Mouse (Mus musculus) CH12.LX (cell line): ENCODE measurements around the gene Il22ra1. TPM values are rescaled to one million over a fixed set of nuclear protein-coding genes. Genes with fewer than 3 reads are reported as not detected.

Source experiments
- DNase-seq: peaks from one replicate; pipeline ENCODE4 v3.0.0-alpha.2; 2013; ENCODE audit errors: extremely low read depth
- H3K27ac ChIP-seq: 2 replicates; pipeline ENCODE4 v1.5.1; 2012; ENCODE audit warnings: low read depth, mild to moderate bottlenecking, control low read depth, moderate library complexity; ENCODE audit not compliant: insufficient read depth
- H3K27me3 ChIP-seq: replicated peaks from 2 replicates; pipeline ENCODE3; 2012; ENCODE audit warnings: inconsistent platforms
- H3K36me3 ChIP-seq, 2 experiments: replicated peaks in 1 of 2; 2 replicates each; pipeline versions ENCODE3 to v1.6.1; 2012; ENCODE audit warnings: inconsistent platforms in 1 of 2, low read length in 1 of 2, mild to moderate bottlenecking in 1 of 2, mixed read lengths in 1 of 2, moderate library complexity in 1 of 2; ENCODE audit not compliant: control insufficient read depth in 1 of 2, insufficient read depth in 1 of 2
- H3K4me1 ChIP-seq, 2 experiments: 2 replicates each; pipeline ENCODE4 v1.6.1; 2012; ENCODE audit warnings: inconsistent platforms in 1 of 2, moderate library complexity in 1 of 2; ENCODE audit not compliant: insufficient read depth in 2 of 2, control insufficient read depth in 1 of 2
- H3K4me2 ChIP-seq: 2 replicates; pipeline ENCODE4 v1.6.1; 2012; ENCODE audit warnings: low read depth, mild to moderate bottlenecking, control low read depth; ENCODE audit not compliant: poor library complexity, insufficient read depth, severe bottlenecking
- H3K4me3 ChIP-seq, 3 experiments: fragments of 150-350 bp in 1 of 3; sonication (generic) in 1 of 3; replicated peaks in 1 of 3; 2 replicates each; pipeline versions ENCODE3 to v1.5.1; 2011 to 2012; ENCODE audit warnings: low read depth in 2 of 3, low read length in 2 of 3, mild to moderate bottlenecking in 2 of 3, moderate library complexity in 2 of 3, control low read depth in 1 of 3, improper control_type of control experiment in 1 of 3, inconsistent platforms in 1 of 3, mixed read lengths in 1 of 3; ENCODE audit not compliant: poor library complexity in 1 of 3
- H3K79me2 ChIP-seq: replicated peaks from 2 replicates; pipeline ENCODE4 v1.6.1; 2012; ENCODE audit warnings: mild to moderate bottlenecking, moderate library complexity; ENCODE audit not compliant: control insufficient read depth, poor library complexity, insufficient read depth, severe bottlenecking; ENCODE audit errors: extremely low read depth
- H3K9ac ChIP-seq: 2 replicates; pipeline ENCODE4 v1.6.1; 2012; ENCODE audit warnings: low read depth, mild to moderate bottlenecking, control low read depth, moderate library complexity; ENCODE audit not compliant: insufficient read depth
- H3K9me3 ChIP-seq: replicated peaks from 2 replicates; pipeline ENCODE3; 2012; ENCODE audit warnings: low read length, inconsistent platforms, mixed read lengths
- CTCF ChIP-seq, 2 experiments: IDR thresholded peaks in 1 of 2; conservative IDR thresholded peaks in 1 of 2; 2 replicates each; pipeline ENCODE4 v1.5.1; 2011 to 2012; ENCODE audit warnings: low read depth in 2 of 2, low read length in 2 of 2, improper control_type of control experiment in 1 of 2, inconsistent platforms in 1 of 2, mild to moderate bottlenecking in 1 of 2, moderate library complexity in 1 of 2
- ELF1 ChIP-seq: IDR thresholded peaks from 2 replicates; pipeline ENCODE4 v1.6.1; 2014; ENCODE audit warnings: low read depth, mild to moderate bottlenecking, inconsistent platforms, low read length, improper control_type of control experiment
- EP300 ChIP-seq: IDR thresholded peaks from 2 replicates; pipeline ENCODE4 v1.6.1; 2011; ENCODE audit warnings: low read length, improper control_type of control experiment
- ETS1 ChIP-seq: conservative IDR thresholded peaks from 2 replicates; pipeline ENCODE4 v1.6.1; 2012; ENCODE audit warnings: low read depth, mild to moderate bottlenecking, inconsistent platforms, low read length, improper control_type of control experiment, moderate library complexity
- GABPA ChIP-seq: IDR thresholded peaks from 2 replicates; pipeline ENCODE4 v1.6.1; 2012; ENCODE audit warnings: low read depth, low read length, improper control_type of control experiment, inconsistent platforms; ENCODE audit not compliant: insufficient replicate concordance
- HCFC1 ChIP-seq: IDR thresholded peaks from 2 replicates; pipeline ENCODE4 v1.6.1; 2012; ENCODE audit warnings: low read depth, mild to moderate bottlenecking, inconsistent platforms, low read length, improper control_type of control experiment
- IRF4 ChIP-seq: IDR thresholded peaks from 2 replicates; pipeline ENCODE4 v1.6.1; 2014; ENCODE audit warnings: low read depth, mild to moderate bottlenecking, inconsistent platforms, low read length, improper control_type of control experiment
- KAT2A ChIP-seq: IDR thresholded peaks from 2 replicates; pipeline ENCODE4 v1.6.1; 2012; ENCODE audit warnings: low read length, improper control_type of control experiment, inconsistent platforms; ENCODE audit not compliant: insufficient replicate concordance
- MEF2A ChIP-seq: IDR thresholded peaks from 2 replicates; pipeline ENCODE4 v1.6.1; 2014; ENCODE audit warnings: low read depth, mild to moderate bottlenecking, inconsistent platforms, low read length, improper control_type of control experiment, borderline replicate concordance
- MXI1 ChIP-seq: IDR thresholded peaks from 2 replicates; pipeline ENCODE4 v1.6.1; 2011; ENCODE audit warnings: mild to moderate bottlenecking, low read depth, low read length, improper control_type of control experiment
- MYC ChIP-seq: IDR thresholded peaks from 2 replicates; pipeline ENCODE4 v1.6.1; 2011; ENCODE audit warnings: low read depth, mild to moderate bottlenecking, improper control_type of control experiment, low read length
- NELFE ChIP-seq: IDR thresholded peaks from 2 replicates; pipeline ENCODE4 v1.6.1; 2011; ENCODE audit warnings: low read depth, low read length, improper control_type of control experiment
- NRF1 ChIP-seq: IDR thresholded peaks from 2 replicates; pipeline ENCODE4 v1.6.1; 2014; ENCODE audit warnings: low read depth, mild to moderate bottlenecking, inconsistent platforms, low read length, improper control_type of control experiment, moderate library complexity
- POLR2AphosphoS2 ChIP-seq: IDR thresholded peaks from 2 replicates; pipeline ENCODE4 v1.6.1; 2011; ENCODE audit warnings: low read depth, low read length, improper control_type of control experiment
- RAD21 ChIP-seq: IDR thresholded peaks from 2 replicates; pipeline ENCODE4 v1.6.1; 2011; ENCODE audit warnings: low read depth, mild to moderate bottlenecking, low read length, improper control_type of control experiment, moderate library complexity
- SMC3 ChIP-seq: IDR thresholded peaks from 2 replicates; pipeline ENCODE4 v1.6.1; 2011; ENCODE audit warnings: low read depth, low read length, improper control_type of control experiment
- TBP ChIP-seq: conservative IDR thresholded peaks from 2 replicates; pipeline ENCODE4 v1.6.1; 2011; ENCODE audit warnings: low read depth, low read length, improper control_type of control experiment
- UBTF ChIP-seq: IDR thresholded peaks from 2 replicates; pipeline ENCODE4 v1.6.1; 2012; ENCODE audit warnings: low read depth, mild to moderate bottlenecking, inconsistent platforms, low read length, improper control_type of control experiment, moderate library complexity
- USF2 ChIP-seq: conservative IDR thresholded peaks from 2 replicates; pipeline ENCODE4 v1.6.1; 2011; ENCODE audit warnings: low read depth, low read length, improper control_type of control experiment
- ZC3H11A ChIP-seq: IDR thresholded peaks from 2 replicates; pipeline ENCODE4 v1.6.1; 2012; ENCODE audit warnings: low read depth, mild to moderate bottlenecking, inconsistent platforms, low read length, improper control_type of control experiment
- ZKSCAN1 ChIP-seq: IDR thresholded peaks from 2 replicates; pipeline ENCODE4 v1.6.1; 2012; ENCODE audit warnings: low read depth, inconsistent platforms, low read length, improper control_type of control experiment, borderline replicate concordance
- dilution Hi-C: fragments of 300-500 bp; cut with MboI; formaldehyde crosslinking; loops from 2 replicates; pipeline ENCODE4 v1.14.3; 2020; ENCODE audit warnings: low sequenced_read_pairs; ENCODE audit not compliant: extremely low pct_unique_long_range_greater_than_20kb, extremely low pct_ligation_motif_present
- in situ Hi-C: fragments of 300-500 bp; cut with MboI; formaldehyde crosslinking; loops from 3 replicates; pipeline ENCODE4 v1.14.3; 2019; ENCODE audit warnings: low sequenced_read_pairs, low pct_ligation_motif_present, low pct_unique_long_range_greater_than_20kb, mixed read lengths
- polyA plus RNA-seq: library from polyadenylated mRNA; unstranded; fragments of >175 nt; gene quantifications from 2 replicates; pipeline ENCODE4 v1.2.1, GENCODE M21; 2012; ENCODE audit warnings: low read depth; ENCODE audit not compliant: insufficient read length
- total RNA-seq, 2 experiments: library from RNA; depleted of rRNA; stranded (reverse); fragments of 300-350 nt in 1 of 2; fragments of >200 nt in 1 of 2; gene quantifications; 2 replicates each; pipeline ENCODE4 v1.2.3; 2012 to 2014

Il22ra1 gene
- total and polyA plus RNA-seq, 3 experiments = not detected

GRCm38 (mm10) chr4:135681789-135682188 lies 46.2 kb upstream of the Il22ra1 start:
- H3K9ac ChIP-seq = no peak overlapping the region
- no peaks in the 10 kb centered on the region for H3K79me2 ChIP-seq
- no peak overlapping the region for H3K27ac ChIP-seq
- TF ChIP-seq USF2 (no peak), MXI1 (no peak), ZC3H11A (no peak), MEF2A (no peak), MYC (no peak), KAT2A (no peak), ETS1 (no peak), TBP (no peak), UBTF (no peak), EP300 (no peak), ZKSCAN1 (no peak)
- in situ Hi-C loops = no loop called here
- dilution Hi-C loops = no loop called here
- peaks cover 16% of the 10 kb centered on the region for H3K9me3 ChIP-seq
- H3K4me3 ChIP-seq = no peak overlapping the region
- H3K27me3 ChIP-seq = peaks cover 43% of the 10 kb centered on the region
- peaks cover 2 to 31% of the 10 kb centered on the region in 2 experiments; a peak in 3 of 4 replicates for H3K4me1 ChIP-seq
- no peak for DNase-seq
- H3K4me2 ChIP-seq = no peak overlapping the region
- H3K36me3 ChIP-seq = no peaks in the 10 kb centered on the region

GRCm38 (mm10) chr4:135683553-135683952 lies 44.4 kb upstream of the Il22ra1 start:
- H3K27me3 ChIP-seq = peaks cover 55% of the 10 kb centered on the region
- TF ChIP-seq POLR2AphosphoS2 = no peak
- no peak for TF ChIP-seq MYC
- TF ChIP-seq IRF4 = no peak
- TF ChIP-seq NELFE = no peak
- no peak for TF ChIP-seq GABPA
- no peak for TF ChIP-seq NRF1
- TF ChIP-seq HCFC1 = no peak
- TF ChIP-seq ELF1 = no peak
- TF ChIP-seq UBTF = no peak
- TF ChIP-seq RAD21 = peak; percentile 8
- peak; percentile 7; the same call in 1 of the 2 replicates for TF ChIP-seq SMC3
- no peak for TF ChIP-seq TBP
- peak in 1 of 2 experiments; percentile 39; a peak in 2 of 4 replicates for TF ChIP-seq CTCF (conservative IDR thresholded peaks at IDR 0.05 in 1 of 2, IDR thresholded peaks at IDR 0.05 in 1 of 2; ENCODE audit: low read depth in 2 of 2, low read length in 2 of 2)
- TF ChIP-seq, all 38 proteins: peak for 3

More at GRCm38 (mm10) chr4:135683553-135683952, 44.4 kb upstream of the Il22ra1 start:
- H3K36me3 ChIP-seq = no peaks in the 10 kb centered on the region
- H3K4me3 ChIP-seq = no peak overlapping the region
- H3K4me2 ChIP-seq = no peak overlapping the region
- H3K79me2 ChIP-seq = no peaks in the 10 kb centered on the region
- dilution Hi-C loops = no loop called here
- no peak for DNase-seq
- in situ Hi-C loops = no loop called here
- peaks cover 2 to 36% of the 10 kb centered on the region in 2 experiments; a peak in 3 of 4 replicates for H3K4me1 ChIP-seq
- H3K27ac ChIP-seq = no peak overlapping the region
- peaks cover 16% of the 10 kb centered on the region for H3K9me3 ChIP-seq
- no peak overlapping the region for H3K9ac ChIP-seq
